Mouse (Mus musculus): ENCODE data around the gene Stradb.

- TF ChIP-seq CTCF (IDR thresholded peaks at IDR 0.05; ENCODE audit: low read depth, low read length), result no peak
- no peak for TF ChIP-seq POLR2A (IDR thresholded peaks at IDR 0.05; ENCODE audit: extremely low read depth, insufficient read depth, low read length)
Measured at GRCm38 (mm10) chr1:58926664-58927063, 46.7 kb upstream of the Stradb start.
